Mouse (Mus musculus) lung, postnatal 36 days (tissue): ENCODE results near the gene Coro1b.

Source experiments
- DNase-seq: peaks from one replicate; pipeline ENCODE4 v3.0.0; 2022; ENCODE audit warnings: mixed read lengths

Gene Coro1b

GRCm38 (mm10) chr19:4192251-4192985 is 44.0 kb downstream of the Coro1b start:
- no peak for DNase-seq

- no peak for DNase-seq
Measured at GRCm38 (mm10) chr19:4193129-4193528, 44.7 kb downstream of the Coro1b start.

GRCm38 (mm10) chr19:4194021-4194724 is 45.8 kb downstream of the Coro1b start:
- no peak for DNase-seq

GRCm38 (mm10) chr19:4194776-4195650 is 46.6 kb downstream of the Coro1b start:
- no peak for DNase-seq

DNA sequence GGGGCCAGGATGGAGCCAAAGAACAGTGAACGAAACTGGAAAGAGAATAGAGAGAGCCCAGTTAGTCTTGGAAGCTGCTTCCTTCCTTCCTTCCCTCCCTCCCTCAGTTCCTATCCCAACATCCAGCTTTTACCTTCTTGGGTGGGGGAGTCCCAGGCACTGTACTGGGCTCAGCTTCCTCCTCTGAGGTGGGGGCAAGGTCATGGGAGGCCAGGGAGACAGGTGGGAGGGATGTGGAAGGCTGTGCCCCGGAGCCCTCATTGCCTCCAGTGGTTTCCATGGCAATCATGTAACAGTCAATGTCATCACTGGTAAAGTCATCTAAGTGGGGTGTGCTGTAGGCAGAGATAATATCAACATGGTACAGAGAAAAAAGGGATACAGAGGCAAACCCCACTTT is 47.6 kb downstream of the Coro1b start:
- DNase-seq: no peak

- DNase-seq: no peak
Measured at GRCm38 (mm10) chr19:4196548-4196947, 48.1 kb downstream of the Coro1b start.

- no peak for DNase-seq
Measured at GRCm38 (mm10) chr19:4197180-4197579, 48.8 kb downstream of the Coro1b start.

- DNase-seq: peak; percentile 100
Measured at GRCm38 (mm10) chr19:4201291-4201909, 53.0 kb downstream of the Coro1b start, which contains the start of gene Rad9a. Gene Rad9a (minus strand): TSS chr19:4201662.

GRCm38 (mm10) chr19:4202149-4202548 is 53.7 kb downstream of the Coro1b start:
- no peak for DNase-seq

GRCm38 (mm10) chr19:4203148-4203547 is 54.7 kb downstream of the Coro1b start:
- DNase-seq: peak; percentile 56
